Mouse (Mus musculus): ENCODE measurements at regions not wholly inside any gene's neighbourhood (a gene's known extent, or its start where the extent isn't known, plus 50 kb on each side); places are given as distances from the start of the nearest gene placed in this dataset.

GRCm38 (mm10) chr16:29837025-29837629 is 227.1 kb upstream of the Hes1 start:
- TF ChIP-seq POLR2A (IDR thresholded peaks at IDR 0.05; ENCODE audit: insufficient read depth, low read depth, low read length) (no peak), CTCF (IDR thresholded peaks at IDR 0.05; ENCODE audit: insufficient read depth, low read depth, low read length) (no peak)
